Mouse (Mus musculus) adrenal gland, adult 10 weeks (tissue): Measurements from ENCODE around the gene Klhdc7a. TPM values are rescaled to one million over a fixed set of nuclear protein-coding genes. Genes with fewer than 3 reads are reported as not detected.

Source experiments
- polyA plus RNA-seq: library from polyadenylated mRNA; stranded (reverse); fragments of 350-450 nt; fragmentation: Illumina TruSeq; extraction: RNeasy Lipid Tissue Mini Kit (QIAGEN cat#74804); gene quantifications from one replicate; pipeline ENCODE4 v1.2.3, GENCODE M21; 2014; ENCODE audit warnings: low read depth, low replicate concordance

Gene Klhdc7a
- 2.9 TPM for polyA plus RNA-seq

DNA sequence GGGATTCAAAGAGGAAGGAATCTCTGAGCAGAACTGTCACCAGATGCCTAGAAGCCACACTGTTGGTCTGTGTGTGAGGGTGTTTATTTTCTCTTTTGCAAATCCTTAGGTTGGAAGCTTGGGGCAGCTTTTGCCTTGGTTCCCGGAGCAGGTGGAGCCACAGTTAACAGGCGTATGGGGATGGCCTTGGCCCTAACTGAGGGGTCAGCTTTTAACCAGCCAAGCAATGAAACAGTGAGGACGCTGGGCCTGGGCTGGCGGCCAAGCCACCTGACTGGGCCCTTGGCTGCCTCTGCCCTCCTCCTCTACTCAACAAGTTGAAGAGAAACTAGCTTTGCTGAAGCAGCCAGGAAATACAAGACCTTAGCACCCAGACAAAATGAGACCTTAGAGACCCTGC is at the start of gene Klhdc7a:
Gene Klhdc7a (minus strand): TSS at position 105 of the 400 bp plus-strand sequence.

Other genes starting within 250 kb of the Klhdc7a start
- not detected for gene Pax7, start 134.5 kb downstream of the Klhdc7a start, polyA plus RNA-seq